Mouse (Mus musculus): ENCODE measurements at regions not wholly inside any gene's neighbourhood (a gene's known extent, or its start where the extent isn't known, plus 50 kb on each side); places are given as distances from the start of the nearest gene placed in this dataset.

DNA sequence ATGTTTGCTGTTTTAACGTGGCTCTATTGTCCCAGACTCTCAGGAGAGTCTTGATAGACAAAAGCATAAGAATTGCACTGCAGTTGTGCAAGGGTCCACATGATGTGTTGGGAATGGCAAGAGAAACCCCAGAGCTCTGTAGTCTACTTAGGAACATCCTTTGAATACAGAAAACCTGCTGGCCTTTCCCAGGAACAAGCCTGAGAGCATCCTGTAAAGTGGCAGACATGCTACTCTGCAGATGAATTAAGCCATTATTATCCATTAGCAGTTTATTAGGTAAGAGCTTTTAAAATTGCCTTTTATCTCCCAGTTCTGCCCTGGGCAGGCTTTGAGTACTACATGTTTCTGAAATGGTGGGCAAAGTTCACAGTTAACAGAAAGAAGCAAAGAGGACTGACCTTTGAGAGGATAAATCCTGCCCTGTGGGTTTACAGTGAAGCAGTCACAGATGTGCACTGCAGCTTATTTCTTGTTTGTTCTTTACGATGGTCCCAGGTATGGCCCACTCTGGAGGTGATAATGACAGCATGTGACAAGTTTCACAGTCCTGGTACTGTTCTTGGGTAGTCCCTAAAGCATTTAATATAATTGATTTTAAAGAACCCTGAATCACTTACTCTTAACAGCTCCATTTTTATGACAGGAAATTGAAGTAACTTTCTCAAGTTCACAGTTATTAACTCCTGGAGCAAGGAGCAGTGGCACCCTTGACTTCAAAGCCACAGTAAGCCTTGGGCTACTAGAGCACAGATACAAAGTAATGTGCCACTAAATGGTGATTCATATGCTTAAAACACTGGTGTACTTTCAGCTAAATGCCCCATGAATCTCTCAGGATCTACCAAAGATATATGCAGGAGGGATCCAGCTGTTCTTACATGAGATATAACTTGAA lies 386.6 kb upstream of the Slc5a7 start:
- Histone ChIP-seq H3K36me3 (ENCODE audit: control insufficient read depth, insufficient read depth, low read length) (no peaks in the 10 kb centered on the region), H3K4me1 (ENCODE audit: control insufficient read depth, insufficient read depth, low read length) (no peaks in the 10 kb centered on the region), H3K9ac (ENCODE audit: low read length) (no peak overlapping the region), H3K4me2 (no peak overlapping the region), H3K27me3 (ENCODE audit: control insufficient read depth, insufficient read depth, low read length) (no peaks in the 10 kb centered on the region), H3K9me3 (ENCODE audit: control insufficient read depth, low read length) (no peaks in the 10 kb centered on the region), H3K4me3 (ENCODE audit: low read depth, low read length) (no peak overlapping the region), H3K27ac (ENCODE audit: low read depth, low read length) (no peak overlapping the region)
- WGBS: 76% methylated on average over 2 of the region's 2 CpGs
- DNase-seq (ENCODE audit: low spot score, missing footprints) (no peak), ATAC-seq (ENCODE audit: low FRiP score) (no peak)

DNA sequence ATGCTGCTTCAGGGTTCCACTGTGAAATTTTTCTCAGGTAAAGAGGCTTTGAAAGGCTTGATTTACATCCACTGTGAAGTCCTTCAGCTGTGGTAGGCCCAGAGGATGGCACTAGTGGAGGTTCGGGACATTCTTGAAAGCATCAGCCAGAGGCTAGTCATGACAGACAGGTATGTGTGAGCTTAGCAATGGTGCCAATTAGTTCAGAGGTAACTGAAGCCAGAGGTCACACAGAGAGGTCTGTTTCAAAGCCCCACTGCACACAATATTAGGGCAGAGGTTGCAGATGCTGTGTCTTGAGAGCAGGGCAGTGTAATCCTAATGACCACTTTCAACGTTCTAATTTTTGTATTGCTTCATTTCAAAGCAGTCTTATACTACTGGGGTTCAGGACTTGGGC lies 379.3 kb upstream of the Slc5a7 start:
- Histone ChIP-seq H3K27me3 (ENCODE audit: control insufficient read depth, insufficient read depth, low read length) (no peaks in the 10 kb centered on the region), H3K9me3 (ENCODE audit: control insufficient read depth, low read length) (no peaks in the 10 kb centered on the region), H3K4me1 (ENCODE audit: control insufficient read depth, insufficient read depth, low read length) (no peaks in the 10 kb centered on the region), H3K4me2 (no peak overlapping the region), H3K4me3 (ENCODE audit: low read depth, low read length) (no peak overlapping the region), H3K9ac (ENCODE audit: low read length) (no peak overlapping the region), H3K36me3 (ENCODE audit: control insufficient read depth, insufficient read depth, low read length) (no peaks in the 10 kb centered on the region), H3K27ac (ENCODE audit: low read depth, low read length) (no peak overlapping the region)
- ATAC-seq (ENCODE audit: low FRiP score) (no peak), DNase-seq (ENCODE audit: low spot score, missing footprints) (no peak)
- WGBS: 71% methylated on average over 2 of the region's 2 CpGs

DNA sequence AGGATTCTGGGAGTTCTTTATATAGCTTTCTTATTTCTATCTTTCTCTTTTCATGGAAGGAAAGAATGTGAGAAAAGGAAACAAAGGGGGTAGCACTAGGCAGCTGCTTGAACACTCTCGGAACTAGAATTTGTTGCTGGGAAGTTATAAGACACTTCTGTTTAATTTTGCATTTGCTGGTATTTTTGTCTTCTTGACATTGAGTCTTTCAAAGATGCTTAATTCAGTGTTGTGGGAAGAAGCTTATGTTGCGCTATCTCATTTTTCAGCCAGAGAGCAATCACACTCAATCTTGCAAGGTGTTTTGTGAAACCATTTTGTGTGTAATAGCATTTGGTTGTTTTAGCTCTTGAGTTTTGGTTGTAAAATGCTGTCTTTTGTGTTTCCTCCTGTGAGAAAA lies 370.7 kb upstream of the Slc5a7 start:
- ATAC-seq (ENCODE audit: low FRiP score) (no peak), DNase-seq (ENCODE audit: low spot score, missing footprints) (no peak)
- no peak overlapping the region for H3K27ac ChIP-seq (ENCODE audit: low read depth, low read length)
- H3K4me1 ChIP-seq (ENCODE audit: control insufficient read depth, insufficient read depth, low read length): no peaks in the 10 kb centered on the region
- no peaks in the 10 kb centered on the region for H3K27me3 ChIP-seq (ENCODE audit: control insufficient read depth, insufficient read depth, low read length)
- H3K36me3 ChIP-seq (ENCODE audit: control insufficient read depth, insufficient read depth, low read length): no peaks in the 10 kb centered on the region
- no peak overlapping the region for H3K4me3 ChIP-seq (ENCODE audit: low read depth, low read length)
- no peaks in the 10 kb centered on the region for H3K9me3 ChIP-seq (ENCODE audit: control insufficient read depth, low read length)
- WGBS: 80% methylated on average over 2 of the region's 2 CpGs
- no peak overlapping the region for H3K4me2 ChIP-seq
- H3K9ac ChIP-seq (ENCODE audit: low read length): no peak overlapping the region

DNA sequence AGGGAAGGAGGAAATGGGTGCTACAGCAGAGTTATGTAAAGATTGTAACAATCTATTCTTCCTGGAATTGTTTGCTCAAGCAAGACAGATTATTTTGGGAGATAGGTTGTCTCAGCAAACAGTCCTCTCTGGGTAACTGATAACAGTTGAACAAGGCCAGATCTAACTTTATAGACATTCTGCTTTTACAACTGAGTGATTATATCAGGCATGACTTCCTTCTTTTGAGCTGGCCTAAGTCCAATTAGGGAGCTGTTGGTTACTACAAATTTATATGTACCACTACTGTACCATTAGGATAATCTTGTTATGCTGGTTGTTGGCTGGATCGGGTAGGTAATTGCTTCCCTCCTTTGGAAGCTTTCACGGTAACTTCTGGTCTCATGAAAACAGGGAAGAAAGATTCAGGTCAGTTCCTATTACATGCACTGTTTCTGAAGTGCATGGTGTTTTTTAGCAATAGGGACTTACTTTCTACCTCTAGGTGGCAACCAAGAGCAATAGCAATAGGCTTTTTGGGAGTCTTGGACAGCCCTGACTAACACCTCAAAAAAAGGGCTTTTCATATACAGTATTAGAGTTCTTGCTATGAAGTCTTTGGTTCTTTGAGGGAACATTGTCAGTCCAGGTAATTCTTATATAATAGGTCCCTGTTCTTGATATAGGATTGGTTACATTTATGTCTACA lies 363.9 kb upstream of the Slc5a7 start:
- H3K27me3 ChIP-seq (ENCODE audit: control insufficient read depth, insufficient read depth, low read length): no peaks in the 10 kb centered on the region
- H3K27ac ChIP-seq (ENCODE audit: low read depth, low read length): no peak overlapping the region
- no peaks in the 10 kb centered on the region for H3K36me3 ChIP-seq (ENCODE audit: control insufficient read depth, insufficient read depth, low read length)
- H3K4me1 ChIP-seq (ENCODE audit: control insufficient read depth, insufficient read depth, low read length): no peaks in the 10 kb centered on the region
- DNase-seq (ENCODE audit: low spot score, missing footprints) (no peak), ATAC-seq (ENCODE audit: low FRiP score) (peak; percentile 58; the same call in 1 of the 2 replicates)
- H3K9ac ChIP-seq (ENCODE audit: low read length): no peak overlapping the region
- H3K4me3 ChIP-seq (ENCODE audit: low read depth, low read length): no peak overlapping the region
- H3K9me3 ChIP-seq (ENCODE audit: control insufficient read depth, low read length): no peaks in the 10 kb centered on the region
- 44% methylated on average over 2 of the region's 2 CpGs for WGBS
- no peak overlapping the region for H3K4me2 ChIP-seq

DNA sequence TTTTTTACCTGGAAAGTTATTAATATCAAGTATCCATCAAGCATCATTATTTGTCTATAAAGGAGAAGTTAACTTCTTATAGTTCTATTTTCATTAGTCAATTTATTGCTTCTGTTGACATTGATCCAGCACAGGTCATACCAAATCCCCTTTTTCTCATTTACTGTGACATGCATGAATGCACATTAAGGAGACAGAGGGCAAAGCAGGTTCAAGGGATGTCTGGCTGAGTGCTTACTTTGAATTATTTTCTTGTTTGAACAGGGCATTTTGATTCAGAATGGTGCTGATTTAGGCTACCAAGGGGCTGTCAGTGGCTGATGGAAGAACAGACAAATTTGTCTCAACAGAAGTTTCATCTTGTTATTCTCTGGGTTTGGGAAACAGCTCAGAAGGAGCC lies 357.7 kb upstream of the Slc5a7 start:
- DNase-seq (ENCODE audit: low spot score, missing footprints) (no peak), ATAC-seq (ENCODE audit: low FRiP score) (no peak)
- Histone ChIP-seq H3K36me3 (ENCODE audit: control insufficient read depth, insufficient read depth, low read length) (no peaks in the 10 kb centered on the region), H3K4me2 (no peak overlapping the region), H3K4me3 (ENCODE audit: low read depth, low read length) (no peak overlapping the region), H3K4me1 (ENCODE audit: control insufficient read depth, insufficient read depth, low read length) (no peaks in the 10 kb centered on the region), H3K9me3 (ENCODE audit: control insufficient read depth, low read length) (no peaks in the 10 kb centered on the region), H3K27ac (ENCODE audit: low read depth, low read length) (no peak overlapping the region), H3K27me3 (ENCODE audit: control insufficient read depth, insufficient read depth, low read length) (no peaks in the 10 kb centered on the region), H3K9ac (ENCODE audit: low read length) (no peak overlapping the region)

Data from midbrain, embryonic 11.5 days (tissue).